Mouse (Mus musculus) hindlimb bud, embryonic 11.5 days (tissue): ENCODE results near the gene R3hdm4.

Experiments used
- DNase-seq: peaks from one replicate; pipeline ENCODE4 v3.0.0-alpha.2; 2012; ENCODE audit warnings: low read depth, low spot score; ENCODE audit errors: extremely low spot score

Gene R3hdm4

DNA sequence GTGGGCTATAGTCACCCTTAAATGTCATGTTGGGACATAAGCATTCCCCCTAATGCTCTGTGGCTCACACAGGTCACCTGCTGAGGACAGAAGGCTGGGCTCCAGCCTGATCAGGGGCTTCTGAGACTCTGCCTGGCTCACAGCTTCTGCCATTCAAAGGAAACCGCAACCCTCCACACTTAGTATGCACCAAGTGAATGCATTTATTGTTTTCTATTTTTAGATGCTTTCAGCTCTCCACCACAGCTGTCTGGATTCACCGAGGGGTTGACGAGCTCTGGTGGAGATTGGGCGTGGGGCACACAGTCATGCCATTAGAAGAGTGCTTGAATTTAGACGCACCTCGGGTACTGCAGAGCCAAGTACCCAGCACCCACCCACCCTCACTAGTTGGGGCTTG is 47.7 kb downstream of the R3hdm4 start:
- DNase-seq: no peak

DNA sequence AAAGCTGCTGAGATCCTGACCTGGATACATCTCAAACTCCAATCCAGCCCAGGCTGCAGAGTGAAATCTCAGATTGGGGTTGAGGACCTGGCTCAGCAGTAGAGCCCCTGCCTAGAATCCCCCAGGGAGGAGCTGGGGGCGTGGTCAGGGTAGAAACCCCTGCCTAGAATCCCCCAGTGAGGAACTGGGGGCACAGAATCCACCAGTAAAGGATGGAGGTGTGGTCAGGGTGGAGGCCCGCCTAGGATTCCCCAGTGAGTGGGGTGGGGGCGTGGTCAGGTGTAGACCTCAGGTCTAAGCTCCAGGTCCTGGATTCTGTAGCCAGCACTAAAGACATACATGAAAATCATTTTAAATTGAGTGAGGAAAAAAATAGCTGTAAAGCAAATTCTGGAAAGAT is 48.1 kb downstream of the R3hdm4 start:
- DNase-seq: no peak

DNA sequence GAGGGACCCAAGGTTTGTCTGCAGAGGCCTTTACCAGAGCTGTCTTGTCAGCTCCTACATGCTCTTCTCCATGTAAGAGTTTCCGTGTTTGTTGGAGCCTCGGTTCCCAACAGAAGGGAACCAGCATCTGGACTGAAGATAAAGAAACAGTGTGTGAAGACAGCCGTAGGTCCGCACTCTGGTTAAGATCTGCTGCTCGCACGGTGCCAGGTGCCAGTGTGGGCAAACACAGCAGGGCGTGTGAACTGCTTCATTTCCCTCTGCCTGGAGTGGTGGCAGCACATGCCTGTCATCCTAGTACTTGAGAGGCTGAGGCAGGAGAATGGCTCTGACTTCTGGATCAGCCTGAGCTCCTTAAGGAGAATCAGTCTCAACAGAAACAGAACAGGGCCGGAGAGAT is 49.2 kb downstream of the R3hdm4 start:
- DNase-seq: no peak

DNA sequence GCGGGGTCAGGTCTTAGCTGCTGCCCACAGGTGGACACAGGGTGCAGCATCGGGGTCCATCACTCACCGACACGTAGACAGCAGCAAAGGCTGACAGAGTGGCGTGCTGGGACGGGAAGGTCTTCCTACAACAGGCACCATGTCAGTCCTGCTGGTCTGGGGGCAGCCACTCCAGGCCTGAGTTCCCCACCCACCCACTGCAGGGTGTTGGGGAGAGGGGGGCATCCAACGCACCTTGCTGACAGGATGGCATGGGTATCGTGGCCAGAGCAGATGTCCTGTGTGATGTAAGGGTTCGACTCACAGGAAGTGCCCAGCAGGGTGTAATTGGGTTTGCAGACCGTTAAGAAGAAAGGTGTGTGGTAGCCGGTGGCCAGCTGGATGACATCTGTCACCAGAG is 54.4 kb downstream of the R3hdm4 start:
- no peak for DNase-seq

DNA sequence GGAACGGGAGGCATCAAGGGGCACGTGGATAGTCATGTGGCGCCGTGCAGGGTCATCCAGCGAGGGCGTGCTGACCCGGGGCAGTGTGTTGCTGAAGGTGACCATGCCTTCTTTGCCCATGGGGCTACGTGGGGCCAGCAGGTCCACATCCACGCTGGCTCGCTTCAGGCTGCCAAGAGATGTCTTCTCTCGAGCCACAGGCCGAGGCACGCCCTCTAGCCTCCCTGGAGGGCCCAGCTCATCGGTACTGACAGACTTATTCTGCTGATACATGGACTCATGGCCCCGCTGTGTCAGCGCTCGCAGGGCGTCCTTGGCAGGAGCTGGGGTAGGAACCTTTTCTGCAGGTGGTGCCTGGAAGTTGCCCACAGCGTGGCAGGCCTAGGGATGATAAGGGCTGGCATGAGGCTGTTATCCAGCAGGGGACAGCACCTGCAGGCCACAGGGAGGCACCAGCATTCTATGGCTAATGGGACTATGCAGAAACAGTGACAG is 55.2 kb downstream of the R3hdm4 start:
- DNase-seq: no peak

DNA sequence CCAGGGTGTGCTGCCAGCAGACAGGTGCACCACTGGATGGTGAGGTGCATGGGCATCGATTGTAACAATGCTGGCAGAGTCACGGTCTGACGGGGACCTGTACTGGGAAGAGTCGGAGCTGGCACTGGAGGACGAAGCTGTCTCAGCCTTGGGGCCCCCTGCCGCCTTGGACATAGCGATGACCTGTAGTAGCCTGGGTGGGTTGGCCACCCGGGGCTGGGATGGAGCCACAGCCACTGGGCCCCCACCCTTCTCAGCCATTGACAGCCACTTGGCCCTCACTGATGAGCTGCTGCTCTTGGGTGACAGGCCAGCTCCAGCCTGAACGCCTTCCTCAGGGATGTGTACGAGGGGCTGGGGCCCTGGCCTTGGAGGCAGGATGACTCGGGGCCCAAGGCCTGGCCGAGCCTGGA is 55.8 kb downstream of the R3hdm4 start:
- DNase-seq: no peak

DNA sequence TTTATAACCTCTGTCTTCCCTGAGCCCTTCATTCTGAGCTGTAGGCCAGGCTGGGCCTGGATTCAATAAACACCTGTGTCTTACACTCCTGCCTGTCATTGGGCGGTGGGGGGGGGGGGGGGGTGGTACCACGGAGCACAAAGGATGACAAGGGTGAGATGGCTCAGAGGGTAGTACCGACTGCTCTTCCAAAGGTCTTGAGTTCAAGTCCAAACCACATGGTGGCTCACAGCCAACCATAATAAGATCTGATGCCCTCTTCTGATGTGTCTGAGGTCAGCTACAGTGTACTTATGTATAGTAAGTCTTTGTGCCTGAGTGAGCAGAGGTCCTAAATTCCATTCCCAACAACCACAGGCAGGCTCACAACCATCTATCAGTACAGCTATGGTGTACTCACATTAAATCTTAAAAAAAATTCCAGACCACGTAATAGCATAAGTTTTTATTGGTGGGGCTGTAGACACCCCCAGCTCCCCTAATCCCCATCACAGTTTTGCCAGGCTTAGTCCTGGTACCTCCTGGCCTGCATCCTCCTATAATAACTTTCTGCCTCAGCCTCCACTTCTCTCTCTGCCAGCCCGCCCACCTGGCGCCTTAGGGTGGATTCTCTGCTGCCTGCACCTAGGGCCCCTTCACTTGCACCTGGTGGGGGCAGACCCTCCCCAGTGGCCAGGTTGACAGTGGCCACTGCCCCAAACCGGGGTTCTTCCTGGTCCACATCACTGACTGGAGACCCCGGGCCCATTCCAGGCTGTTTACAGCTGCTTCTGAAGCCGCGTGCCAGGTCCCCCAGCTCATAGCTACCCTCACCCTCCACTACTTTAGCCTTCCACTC is 56.4 kb downstream of the R3hdm4 start:
- no peak for DNase-seq

DNA sequence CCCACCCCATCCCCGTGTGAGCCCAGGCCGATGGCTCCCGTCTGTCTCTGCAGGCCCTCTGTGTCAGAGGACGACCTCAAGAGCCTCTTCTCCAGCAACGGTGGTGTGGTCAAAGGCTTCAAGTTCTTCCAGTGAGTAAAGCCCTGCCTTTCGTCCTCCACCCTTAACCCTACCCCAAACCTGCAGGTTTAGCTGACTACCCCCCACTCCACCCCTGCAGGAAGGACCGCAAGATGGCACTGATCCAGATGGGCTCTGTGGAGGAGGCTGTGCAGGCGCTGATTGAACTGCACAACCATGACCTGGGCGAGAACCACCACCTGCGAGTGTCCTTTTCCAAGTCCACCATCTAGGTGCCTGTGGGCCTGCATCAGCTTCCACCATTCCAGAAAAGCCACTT is 58.1 kb downstream of the R3hdm4 start:
- DNase-seq: no peak

DNA sequence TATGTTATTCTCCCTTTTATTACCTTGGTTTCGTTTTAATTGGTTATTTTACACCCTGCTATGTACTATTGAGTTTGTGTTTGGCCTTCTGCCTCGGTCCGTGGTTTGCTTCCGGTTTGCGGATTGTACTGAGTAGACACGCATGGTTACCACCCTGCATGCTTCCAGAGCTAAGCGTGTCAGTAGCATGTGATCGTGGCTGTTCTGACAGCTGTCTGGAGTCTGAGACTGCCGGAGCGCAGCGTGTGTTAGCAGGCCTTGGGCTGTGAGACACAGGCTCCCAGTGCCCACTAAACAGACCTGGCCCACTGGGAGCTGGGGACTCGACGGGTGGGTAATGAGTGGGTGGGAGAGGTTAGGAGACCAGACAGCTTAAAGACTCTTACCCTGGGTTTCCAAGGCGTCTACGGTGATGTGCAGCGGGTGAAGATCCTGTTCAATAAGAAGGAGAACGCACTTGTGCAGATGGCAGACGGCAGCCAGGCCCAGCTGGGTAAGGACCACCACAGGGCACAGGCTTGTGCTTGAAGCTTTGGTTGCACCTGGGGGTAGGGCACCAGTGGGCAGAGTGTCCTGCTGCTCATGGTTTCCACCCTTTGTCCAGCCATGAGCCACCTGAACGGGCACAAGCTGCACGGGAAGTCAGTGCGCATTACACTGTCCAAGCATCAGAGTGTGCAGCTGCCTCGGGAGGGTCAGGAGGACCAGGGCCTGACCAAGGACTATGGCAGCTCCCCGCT is 58.8 kb downstream of the R3hdm4 start:
- DNase-seq: no peak

DNA sequence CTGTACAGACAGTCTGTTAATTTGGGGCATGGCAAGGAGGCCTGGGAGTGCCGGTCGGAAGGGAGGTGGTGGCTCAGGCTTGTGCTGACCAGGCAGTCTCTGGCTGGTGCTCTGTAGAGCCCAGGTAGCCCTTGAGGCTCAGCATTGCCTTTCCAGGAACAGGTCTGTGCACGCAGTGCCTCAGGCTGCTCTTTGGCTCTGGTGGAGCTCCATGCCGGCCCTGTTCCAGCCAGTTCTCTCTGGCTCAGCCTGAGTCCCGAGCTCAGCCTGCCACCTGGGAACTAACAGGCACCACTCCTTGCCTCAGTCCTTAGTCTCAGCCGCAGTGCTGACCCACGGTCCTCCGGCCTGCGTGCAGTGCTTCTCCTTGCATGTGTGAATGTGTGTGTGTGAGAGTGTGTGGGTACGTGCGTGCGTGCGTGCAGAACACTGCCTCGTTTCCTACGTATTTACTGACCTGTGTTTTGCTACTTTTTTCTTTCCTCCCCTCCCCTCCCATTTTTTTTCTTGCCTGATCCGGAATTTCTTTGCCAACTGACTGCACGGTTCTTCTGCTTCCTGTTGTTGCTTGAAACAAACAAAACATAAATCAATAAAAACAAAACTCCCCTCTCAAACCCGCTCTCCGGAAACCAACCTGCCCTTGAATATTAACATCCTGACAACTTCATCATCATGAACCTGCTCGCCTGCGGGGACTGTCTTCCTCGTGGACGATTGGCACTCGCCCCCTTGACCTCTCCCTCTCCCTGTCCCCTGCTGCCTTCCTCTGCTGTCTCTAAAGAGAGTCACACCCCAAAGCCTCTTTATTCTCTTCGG is 59.6 kb downstream of the R3hdm4 start:
- no peak for DNase-seq

DNA sequence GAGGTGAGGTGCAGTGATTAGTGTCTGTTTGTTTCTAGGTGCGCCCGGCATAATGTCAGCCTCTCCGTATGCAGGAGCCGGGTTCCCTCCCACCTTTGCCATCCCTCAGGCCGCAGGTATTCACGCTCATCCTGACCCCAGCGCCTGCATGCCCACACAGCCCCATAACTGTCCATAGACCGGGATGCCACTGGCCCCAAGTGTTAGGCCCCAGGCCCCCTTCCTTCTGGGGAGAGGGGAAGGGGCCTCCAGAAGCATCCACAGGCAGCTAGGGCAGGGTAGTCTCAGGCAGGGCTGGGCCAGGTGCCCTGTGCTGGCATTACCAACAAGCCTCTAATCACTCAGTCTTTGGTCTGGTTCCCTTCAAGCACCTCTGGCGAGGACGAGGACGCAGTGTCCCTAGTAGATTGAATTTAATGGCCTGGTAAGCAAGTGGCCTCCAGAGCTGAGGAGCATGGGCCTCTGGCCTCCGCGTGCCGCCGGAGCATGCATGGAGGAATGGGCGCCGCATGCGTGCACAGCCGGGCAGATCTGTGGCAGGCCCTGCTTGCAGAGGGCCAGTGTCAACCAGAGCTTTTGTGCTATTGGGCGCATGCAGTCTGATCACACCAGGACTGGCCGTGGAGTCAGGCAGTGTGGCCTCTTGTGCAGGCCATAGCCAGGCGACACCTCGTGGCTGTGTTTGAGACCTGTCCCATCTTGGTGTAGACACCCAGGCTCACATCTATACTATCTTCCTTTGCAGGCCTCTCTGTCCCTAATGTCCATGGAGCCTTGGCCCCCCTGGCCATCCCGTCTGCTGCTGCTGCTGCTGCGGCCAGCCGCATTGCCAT is 60.7 kb downstream of the R3hdm4 start:
- no peak for DNase-seq
